Mouse (Mus musculus) kidney, adult 9 months (tissue): ENCODE data around the gene Ccl27b.
"Not testable (repeated sequence)": the region's sequence is repeated elsewhere in the genome, so short reads cannot be mapped to it uniquely, and the experiment has no call there.

Source experiments
- DNase-seq: peaks from one replicate; pipeline ENCODE4 v3.0.0; 2022

The Ccl27b gene

DNA sequence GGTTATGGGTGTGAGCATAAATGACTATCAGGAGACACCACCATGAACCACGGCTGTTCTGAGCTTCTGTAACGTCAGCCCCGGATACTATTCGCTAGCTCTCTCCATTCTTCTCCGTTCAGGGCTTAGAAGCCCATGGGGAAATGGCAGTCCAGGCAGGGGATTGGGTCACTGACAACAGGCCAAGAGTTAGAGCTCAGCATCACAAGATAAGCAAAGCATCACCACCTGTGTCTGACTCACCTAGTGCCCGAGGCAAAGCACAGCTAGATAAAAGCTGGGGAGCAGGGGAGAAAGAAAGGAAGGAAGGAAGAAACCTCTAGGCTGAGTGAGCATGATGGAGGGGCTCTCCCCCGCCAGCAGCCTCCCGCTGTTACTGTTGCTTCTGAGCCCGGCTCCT lies at the start of gene Ccl27b:
Ccl27b (plus strand) TSS at position 301 of the 400 bp plus-strand sequence.
- DNase-seq: not testable (repeated sequence)

- not testable (repeated sequence) for DNase-seq
Observed at GRCm38 (mm10) chr4:42611895-42612294, 43.2 kb upstream of the Ccl27b start, which contains the start of gene Gm10591. Gm10591 (plus strand) TSS chr4:42612195.

- not testable (repeated sequence) for DNase-seq
Observed at GRCm38 (mm10) chr4:42629419-42629818, 25.6 kb upstream of the Ccl27b start, which contains the start of gene Gm2564. Gm2564 (plus strand) TSS chr4:42629719.

GRCm38 (mm10) chr4:42661793-42662192 lies 6.7 kb downstream of the Ccl27b start, which contains the start of gene Il11ra2:
Il11ra2 (minus strand) TSS chr4:42661893.
- DNase-seq: not testable (repeated sequence)

DNA sequence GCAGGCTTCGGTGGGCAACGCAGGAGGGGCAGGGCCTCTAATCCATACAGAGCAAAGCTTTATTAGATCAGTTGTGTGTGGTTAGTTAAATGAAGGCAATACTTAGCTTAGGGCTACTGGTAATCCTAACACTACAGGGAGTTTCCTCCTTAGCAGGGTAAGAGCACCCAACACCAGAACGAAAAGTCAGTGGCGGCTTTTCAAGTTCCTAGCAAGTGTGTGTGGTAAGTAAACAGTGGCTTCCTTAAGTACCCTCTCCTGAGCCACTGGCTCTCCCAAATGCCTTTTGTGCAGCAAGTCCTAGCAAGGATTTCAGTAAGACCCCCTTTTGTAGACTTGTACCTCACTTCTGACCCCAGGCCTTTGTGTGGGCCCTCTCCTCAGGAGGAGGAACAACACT lies 20.4 kb downstream of the Ccl27b start:
- DNase-seq: not testable (repeated sequence)

GRCm38 (mm10) chr4:42679365-42679764 lies 24.3 kb downstream of the Ccl27b start:
- not testable (repeated sequence) for DNase-seq

GRCm38 (mm10) chr4:42680374-42681356 lies 25.6 kb downstream of the Ccl27b start:
- DNase-seq: not testable (repeated sequence)

DNA sequence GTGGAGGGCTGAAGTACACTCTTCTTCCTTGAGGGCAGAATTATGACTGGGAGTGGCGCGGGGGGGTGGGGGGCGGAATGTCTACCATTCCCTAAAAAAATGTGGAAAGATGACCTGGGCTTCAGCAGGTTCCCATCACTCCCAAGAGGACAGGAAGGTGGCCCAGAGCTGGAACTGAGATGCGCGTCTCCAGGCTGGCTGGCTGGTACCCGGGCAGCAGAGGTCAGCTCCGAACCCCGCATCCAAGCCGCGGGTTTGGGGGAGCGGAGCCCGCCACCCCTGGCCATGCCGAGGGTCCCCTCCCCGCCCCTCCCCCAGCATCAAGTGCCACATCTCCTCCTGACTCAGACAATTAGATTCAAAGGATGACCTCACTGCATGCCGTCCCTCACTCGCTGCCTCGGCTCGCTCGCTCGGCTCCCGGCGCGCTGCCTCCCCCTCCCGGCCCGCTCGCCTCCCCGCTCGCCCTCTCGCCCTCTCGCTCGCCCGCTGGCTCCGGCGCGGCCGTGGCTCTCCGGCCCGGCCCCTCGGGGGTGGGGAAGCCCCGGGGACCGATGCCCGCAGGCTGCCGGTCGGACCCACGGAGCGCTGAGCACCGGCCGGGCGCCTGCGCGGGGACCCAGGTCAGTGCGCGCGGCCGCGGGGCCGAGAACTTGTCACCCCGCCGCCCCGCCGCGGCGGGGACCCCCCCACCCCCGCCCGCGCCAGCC lies 26.6 kb downstream of the Ccl27b start:
- not testable (repeated sequence) for DNase-seq

- not testable (repeated sequence) for DNase-seq
Observed at GRCm38 (mm10) chr4:42682183-42682524, 27.1 kb downstream of the Ccl27b start.
